Mouse (Mus musculus) fibroblast of lung, adult 2 months (primary cell): ENCODE data around the gene Pou2f3.

ENCODE experiments used
- DNase-seq: peaks from one replicate; pipeline ENCODE4 v3.0.0-alpha.2; 2011; ENCODE audit warnings: low read depth

Pou2f3 gene

DNA sequence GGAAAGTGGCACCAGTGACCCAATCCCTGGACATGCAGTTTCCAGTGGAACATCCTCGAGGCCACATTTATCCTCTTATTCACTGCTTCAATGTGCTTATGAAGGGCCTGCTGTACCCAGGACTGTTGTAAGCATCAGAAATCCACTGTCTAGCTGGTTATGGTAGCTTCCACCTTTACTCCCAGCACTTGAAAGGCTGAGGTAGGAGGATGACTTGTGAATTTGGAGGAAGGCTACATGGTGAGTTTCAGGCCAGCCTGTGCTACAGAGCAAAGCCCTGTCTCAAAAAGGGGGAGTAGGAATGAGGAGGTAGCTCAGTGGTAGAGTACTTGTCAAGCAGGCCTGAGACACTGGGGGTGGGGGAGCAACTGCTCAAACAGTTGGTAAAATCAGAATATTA, 102.1 kb downstream of the Pou2f3 start:
- no peak for DNase-seq

DNA sequence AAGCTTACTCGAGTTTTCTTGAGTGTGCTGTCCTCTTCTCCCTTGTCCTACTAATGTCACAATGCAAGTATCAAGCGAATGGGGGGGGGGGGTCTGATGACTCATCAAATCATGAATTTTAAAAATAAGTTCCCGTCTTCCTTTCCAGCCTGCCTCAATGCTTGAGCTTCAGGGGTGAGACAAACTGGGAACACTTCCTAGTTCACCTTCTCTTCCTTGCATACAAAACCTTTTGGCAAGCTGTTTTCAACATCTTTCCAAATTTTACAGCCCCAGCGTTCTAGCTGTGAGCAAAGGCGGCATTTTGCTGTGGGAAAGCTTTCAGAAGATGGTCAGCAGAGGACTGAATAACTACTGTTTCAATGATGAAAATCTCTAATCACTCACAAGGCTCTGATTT, 102.6 kb downstream of the Pou2f3 start:
- DNase-seq = no peak

DNA sequence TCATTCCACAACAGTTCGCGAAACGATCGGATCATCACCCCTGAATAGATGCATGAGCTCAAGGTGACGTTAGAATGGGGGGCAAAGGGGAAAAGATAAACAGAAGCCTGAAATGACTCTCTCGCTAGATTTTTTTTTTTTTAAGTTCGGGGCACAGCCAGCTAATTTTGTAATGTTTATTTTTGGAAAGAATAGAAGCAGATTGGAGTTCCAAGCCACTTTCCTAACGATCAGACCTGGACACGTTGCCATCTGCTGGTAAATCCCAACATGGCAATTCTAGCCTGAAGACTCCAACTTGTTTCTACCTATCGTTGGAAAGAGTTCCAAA, 103.0 kb downstream of the Pou2f3 start, which contains the start of gene Arhgef12:
Gene Arhgef12 (minus strand): TSS at position 53 of the 331 bp plus-strand sequence.
- DNase-seq = peak; percentile 80

DNA sequence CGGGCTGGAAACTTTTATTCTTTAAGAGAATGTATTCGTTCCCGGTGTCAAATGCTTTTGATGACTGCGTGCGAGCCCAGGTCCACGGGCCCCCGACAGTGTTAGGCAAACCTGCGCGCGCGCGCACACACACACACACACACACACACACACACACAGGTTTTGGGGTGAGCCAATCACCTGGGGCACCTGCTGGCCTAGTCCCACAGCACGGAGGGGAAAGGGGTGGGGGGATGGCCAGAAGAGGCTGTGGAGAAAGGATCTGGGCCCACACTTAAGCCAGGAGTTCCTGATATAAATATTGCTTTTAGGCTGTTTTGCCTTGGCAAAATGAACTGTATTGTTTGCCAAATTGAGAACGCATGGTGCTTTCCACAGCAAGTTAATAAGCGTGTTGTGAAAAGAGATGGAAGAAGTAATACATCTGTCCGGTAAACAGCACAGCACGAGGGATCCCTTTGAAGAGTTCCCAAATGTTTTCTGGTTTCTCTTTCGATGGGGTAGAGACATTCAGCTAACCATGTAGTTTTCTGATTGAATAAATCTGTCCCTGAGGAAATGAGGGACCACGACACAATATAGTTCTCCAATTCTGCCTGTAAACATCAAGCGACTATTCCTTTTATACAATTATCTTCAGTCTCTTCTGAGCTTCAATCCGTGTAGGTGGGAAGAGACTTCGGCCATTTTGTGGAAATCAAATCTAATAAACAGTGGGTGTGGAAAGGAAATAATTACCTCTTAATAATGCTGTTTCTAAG, 103.6 kb downstream of the Pou2f3 start:
- no peak for DNase-seq

DNA sequence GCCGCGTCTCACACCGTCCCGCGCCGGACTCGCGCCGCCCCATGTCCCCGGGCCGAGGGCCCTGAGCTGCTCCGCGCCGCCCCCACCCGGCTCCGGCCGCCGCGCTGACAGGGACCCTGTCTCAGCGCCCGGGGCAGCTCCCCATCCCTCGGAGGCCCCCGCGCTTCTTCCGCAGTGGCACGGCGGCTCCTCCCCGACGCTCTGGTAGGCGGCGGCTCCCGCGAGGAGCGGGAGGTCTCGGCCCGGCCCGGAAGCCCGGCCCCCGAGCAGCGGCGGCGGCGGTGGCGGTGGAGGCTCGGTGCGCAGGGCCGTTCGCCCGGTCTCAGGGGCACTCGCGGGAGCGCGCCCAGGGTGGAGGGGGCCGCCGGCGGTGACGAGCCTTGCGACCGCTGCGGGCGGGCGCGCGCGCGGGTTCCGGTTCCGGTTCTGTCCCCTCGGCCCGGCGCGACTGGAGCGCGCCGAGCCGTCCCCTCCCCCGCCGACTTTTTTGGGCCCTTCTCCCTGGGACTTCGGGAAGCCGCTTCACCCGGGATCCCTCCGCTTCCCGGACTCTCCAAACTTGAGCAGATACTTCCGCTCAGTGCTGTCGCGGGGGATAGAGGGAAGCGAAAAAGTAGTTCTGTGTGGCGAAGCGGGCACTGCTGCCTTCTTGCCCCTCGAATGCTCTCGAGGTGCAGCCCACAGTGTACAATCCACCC, 104.4 kb downstream of the Pou2f3 start:
- peak; percentile 79 for DNase-seq

DNA sequence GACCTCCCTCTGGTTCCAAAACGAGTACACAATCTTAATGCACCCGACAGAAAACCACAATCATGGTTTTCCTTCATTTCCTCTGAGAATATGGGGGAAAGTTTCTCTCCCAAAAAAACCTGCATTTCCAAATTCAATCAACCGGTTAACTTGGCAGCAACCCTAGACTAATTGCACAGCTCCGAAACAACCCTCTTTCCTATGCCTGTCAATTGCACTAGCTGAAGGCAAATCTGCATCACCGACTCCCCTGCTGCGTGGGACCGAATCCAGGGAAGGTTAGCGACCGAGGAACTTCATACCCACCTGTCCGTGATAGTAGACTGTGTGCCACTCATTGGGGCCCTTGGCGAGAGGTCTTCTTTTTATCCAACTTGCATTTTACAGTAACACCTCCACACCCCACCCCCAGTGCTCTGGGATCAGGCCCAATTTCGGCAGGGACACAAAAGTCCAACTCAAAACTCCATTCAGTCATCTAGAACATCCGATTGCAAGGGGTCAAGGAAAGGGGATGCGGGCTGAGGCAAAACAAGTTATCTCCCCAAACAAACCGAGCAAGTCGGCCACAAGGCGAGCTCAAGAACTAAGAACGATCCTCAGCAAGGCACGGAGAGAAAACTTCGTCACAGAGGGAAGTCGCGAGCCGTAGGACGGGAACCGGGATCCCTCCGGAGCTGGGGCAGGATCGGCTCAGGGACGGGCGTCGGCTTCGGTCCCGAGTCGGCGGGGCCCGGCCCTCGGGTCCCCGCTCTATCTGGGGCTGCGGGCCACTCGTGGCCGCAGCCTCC, 105.1 kb downstream of the Pou2f3 start:
- DNase-seq = no peak

DNA sequence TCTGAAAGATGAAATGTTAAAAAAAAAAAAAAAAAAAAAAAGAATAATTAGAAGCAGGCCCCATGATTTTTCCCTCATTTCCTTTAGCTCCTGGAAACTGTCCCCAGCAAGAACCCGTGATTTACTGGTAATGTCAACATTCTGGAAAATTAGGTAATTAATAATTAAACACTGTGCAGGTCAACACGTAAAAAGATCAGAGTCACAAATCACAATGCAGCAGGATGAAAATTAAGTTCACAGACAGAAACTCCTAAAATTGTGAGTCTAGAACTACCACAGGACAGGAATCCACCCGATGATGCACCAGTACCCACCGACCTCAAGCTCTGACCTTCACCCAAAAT, 105.7 kb downstream of the Pou2f3 start:
- DNase-seq = no peak

DNA sequence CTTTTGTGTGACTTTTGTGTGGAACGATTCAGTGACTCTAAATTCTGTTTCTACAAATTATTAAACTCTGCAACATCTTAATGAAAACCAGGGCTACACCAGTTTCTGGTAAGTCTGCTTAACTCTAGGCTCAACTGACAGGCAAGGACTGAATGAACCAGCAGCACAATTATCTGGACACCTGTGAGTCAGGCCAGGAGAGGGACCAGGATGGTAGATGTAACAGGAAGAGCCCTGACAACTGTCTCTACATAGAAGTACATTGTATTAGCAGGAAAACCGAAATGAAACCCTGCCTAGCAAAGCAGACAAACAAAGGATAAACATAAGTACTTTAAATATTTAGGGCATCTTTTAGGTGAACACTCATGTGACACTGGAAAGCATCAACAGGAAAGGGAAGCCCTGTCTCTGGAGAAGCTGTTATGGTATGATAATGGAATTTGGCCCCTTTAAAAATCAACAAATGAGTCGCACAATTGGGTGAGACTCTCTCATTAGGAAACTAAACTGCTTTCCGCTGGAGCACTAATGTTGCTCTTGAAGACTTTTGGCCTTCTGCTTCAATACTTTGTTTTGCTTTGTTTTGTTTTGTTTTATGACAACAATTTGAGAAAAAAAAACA, 106.4 kb downstream of the Pou2f3 start:
- no peak for DNase-seq

DNA sequence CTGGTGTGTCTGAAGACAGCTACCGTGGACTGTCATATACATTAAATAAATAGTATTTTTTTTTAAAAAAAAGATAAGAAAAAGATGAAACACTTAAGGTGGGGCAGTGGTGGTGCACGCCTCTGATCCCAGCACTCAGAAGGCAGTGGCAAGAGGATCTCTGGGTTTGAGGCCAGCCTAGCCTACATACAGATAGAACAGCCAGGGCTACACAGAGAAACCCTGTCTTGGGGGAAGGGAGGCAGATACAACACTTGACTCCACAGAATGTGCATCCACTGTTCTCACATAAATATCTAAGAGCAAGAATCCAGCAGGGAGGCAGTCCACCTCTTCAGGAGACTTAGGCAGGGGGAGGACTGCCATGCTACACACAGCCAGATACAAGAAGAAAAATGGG, 107.2 kb downstream of the Pou2f3 start:
- DNase-seq = no peak

DNA sequence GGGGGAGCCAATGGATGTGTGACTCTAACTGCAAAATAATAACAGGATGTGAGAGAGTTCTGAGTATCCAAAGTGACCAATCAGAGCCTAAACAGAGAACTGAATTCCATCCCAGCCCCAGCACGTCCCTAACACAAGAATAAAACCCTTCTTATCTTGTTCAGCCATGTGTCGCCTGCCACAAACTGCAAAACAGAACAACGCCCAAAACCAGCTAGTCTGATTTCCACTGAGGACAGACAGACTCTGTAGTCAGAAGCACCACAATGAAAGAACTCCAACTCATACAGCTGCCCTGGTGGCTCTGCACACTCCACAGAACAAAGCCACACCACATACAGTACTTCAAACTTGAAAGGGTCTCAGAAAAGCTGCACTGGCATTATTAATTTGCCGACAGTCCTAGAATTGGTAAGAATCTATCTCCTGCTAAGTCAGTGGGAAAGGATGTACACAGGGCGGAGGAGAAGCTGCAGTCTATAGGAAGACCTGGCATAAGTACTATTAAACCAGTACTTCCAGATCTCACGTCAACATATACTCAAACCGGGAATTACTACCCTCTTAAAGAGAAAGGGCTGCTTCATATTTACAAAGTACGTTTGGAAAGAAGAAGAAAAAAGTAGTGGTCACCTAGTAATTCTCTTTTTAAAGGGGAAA, 108.1 kb downstream of the Pou2f3 start:
- DNase-seq = no peak

DNA sequence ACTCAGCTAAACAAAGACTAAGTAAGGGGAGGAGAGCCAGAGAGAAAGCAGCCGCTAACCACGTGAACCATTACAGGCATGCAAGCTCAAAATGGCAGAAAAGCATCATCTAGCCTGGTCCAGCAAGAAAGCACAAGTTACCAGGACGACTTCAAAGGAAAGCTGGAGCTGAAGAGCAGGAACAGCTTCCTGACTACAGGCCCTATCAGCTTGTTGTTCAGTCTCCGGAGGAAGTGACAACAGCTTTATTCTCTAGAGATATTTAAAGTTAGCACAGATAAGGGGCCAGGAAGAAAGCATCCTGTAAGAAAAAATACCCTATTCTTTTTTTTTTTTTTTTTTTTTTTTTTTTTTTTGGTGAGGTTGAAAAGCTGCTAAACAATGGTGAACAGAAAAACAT, 111.2 kb downstream of the Pou2f3 start:
- DNase-seq = no peak

DNA sequence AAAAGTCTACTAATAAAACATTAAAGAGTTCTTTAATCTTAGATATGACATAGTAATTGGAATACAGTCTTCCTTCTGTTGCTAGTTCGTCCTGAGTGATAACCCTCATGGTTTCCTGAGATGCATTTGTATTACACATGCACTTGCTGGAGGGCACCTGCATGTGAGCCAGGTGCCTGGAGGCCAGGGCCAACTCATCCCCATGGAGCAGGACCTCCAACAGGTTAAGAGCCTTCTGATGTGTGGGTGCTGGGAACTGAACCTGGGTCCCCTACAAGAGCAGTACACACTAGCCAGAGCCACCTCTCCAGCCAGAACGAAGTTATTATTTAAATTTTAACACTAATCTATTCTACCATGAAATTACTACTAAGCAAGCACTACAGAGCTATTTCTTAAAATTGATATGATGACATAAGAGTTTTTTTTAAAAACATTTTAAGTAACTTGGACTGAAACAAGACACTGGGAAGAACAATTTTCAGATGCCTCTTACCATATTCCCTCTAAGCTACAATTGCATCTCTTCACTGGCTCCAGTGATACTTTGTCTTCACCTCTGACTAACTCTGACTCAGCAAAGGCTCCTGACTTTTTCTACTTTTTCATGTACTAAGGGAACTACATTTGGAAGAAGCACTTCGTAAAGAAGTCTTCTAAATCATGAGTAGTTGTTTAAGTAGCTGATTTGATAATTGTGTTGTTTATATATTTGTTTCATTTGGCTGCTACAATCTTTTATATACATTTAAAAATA, 112.2 kb downstream of the Pou2f3 start:
- no peak for DNase-seq

DNA sequence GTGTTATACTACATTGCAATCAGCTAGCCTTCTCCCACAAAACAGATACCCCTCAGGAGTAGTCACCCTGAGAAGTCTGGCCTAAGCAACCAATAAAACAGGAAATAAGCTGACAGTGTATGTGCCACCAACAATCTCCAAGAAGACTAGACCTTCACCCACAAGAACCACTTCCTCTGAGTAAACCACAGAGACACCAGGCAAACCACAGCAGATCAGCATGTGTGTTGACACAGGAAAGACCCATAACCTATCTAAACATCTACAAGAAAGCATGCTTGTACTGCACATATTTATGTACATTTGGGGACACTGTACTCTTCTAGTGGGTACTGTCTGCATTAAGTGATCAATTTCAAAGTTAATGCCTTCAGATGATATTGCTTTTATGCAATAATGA, 113.8 kb downstream of the Pou2f3 start:
- no peak for DNase-seq

DNA sequence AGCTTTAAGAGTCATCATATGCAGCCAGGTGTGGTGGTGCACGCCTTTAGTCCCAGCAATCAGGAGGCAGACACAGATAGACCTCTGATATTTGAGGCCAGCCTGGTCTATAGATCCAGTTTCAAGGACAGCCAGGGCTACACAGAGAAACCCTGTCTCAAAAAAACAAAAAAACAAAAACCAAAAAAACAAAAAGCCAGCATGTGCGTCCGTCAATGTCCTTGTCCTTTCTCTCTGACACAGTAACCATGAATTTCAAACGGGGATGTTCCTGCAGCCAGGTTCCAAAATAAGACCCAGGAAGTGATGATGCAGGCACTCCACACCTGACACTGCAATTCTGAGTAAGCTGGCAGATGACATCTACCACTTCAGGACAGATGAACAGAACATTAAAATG, 115.3 kb downstream of the Pou2f3 start:
- DNase-seq = no peak

DNA sequence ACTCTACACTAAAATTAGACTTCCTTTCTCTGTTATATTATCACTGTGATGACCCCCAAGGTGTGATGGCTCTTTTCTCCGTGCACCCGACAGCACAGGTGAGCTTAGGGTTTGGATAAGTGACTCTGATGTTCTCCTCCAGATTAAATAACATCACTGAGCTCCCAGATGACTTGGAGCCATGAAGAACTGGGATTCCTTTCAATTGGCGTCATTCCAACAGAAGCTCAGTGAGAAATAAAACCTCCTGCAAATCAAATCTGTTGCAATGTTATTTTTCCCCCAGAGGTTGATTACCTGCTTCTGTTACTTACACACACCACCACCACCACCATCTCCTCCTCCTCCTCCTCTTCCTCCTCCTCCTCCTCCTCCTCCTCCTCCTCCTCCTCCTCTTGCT, 116.4 kb downstream of the Pou2f3 start:
- no peak for DNase-seq

DNA sequence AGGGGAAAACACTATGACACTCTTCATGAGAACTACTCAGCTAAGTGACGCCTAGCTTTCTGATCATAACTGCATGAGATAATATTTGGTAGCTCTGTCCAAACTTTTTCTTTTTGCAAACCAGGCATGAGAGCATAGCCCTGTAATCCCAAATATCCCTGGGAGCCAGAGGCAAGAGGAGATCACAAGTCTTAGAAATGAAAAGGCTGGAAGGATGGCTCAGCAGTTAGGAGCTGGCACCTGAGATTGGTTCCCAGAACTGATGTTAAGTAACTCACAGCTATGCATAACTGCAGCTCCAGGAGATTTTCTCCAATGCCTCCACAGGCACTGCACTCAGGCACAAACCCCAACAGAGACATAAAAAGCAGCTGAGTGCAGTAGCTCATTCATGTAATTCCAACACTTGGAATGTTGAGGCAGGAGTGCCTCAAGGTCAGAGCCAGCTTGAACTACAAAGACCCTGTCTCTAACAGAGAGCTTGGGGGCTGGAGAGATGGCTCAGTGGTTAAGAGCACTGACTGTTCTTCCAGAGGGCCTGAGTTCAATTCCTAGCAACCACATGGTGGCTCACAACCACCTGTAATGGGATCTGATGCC, 124.4 kb downstream of the Pou2f3 start:
- no peak for DNase-seq

DNA sequence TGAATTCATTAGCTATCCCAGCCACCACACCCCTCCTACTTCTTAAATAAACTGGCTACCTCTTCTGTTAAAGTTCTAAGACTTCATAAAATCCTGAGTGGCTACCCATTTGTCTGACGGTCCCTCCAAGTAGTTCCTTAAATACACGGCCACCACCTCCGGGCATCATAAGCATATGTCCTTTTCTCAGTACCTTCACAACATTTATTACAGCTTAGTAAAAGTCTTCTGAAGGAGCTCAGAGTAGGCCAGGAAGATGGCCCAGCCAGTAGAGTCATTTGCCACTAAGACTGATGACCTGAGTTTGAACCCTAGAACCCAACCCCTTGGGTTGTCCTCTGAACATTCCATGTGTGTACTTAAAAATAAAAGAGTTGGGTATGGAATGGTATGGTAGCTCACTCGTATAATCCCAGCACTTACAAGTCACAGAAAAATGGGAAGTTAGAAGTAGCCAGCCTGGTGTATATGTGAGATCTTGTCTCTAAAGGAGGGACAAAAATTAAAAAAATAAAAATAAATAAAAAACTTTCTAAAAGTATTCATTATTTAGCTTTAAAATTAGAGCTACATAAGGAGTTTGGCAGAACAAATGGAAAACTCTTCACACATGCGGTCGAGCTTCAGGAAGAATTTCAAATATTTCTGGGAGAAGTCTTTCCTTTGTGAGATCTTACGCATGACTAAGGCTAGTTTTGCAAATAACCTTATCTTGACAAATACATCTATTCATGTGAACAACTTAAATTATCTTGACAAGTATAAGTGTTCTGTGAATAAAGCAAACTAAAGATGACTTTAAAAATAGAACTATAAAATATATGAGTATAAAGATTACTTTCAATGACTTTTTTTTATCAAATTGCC, 125.4 kb downstream of the Pou2f3 start:
- no peak for DNase-seq

DNA sequence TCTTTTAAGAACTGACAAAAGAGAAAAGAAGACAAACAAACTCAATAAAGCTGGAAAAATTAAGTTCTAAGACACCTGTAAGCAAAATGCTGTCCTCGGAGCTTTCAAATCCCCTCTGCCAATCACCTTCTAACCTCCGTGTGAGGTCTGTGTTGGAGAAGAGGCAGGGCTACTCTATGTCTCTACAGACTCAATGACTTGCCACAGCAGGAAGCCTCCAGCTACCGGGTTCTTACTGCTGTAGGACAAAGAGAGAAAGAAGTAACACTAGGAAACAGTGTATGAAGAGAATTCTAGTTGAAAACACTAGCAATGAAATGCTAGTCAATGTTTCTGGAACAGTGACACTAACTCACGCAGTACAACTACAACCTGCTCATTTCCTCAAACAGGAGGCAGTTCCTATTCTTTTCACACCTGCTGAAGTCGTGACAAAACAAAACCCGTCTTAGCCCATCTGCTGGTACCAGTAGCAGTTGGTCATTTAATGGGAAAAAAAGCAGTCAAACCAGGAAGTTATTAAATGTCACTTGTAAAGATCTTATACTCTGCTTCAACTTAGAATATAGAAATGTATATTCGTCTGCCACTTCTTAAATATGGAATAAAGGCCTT, 126.6 kb downstream of the Pou2f3 start:
- no peak for DNase-seq

DNA sequence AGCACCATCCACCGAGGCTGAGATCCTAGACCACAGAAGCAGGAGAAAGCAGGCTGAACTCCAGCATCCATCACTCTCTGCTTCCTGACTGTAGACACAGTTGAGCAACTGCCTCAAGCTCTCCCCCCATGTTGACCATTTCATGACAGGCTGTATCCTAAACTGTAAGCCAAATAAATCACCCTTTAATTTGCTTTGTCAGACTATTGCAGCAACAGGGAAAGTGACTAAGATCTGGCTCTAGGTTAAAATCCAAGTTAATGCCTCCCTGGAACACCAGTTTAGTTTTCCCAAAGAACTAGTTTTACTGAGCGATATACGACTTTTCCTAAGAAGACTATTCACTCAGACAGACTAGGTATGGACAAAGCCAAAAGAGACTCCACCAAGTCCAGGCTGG, 131.5 kb downstream of the Pou2f3 start:
- DNase-seq = peak; percentile 47

DNA sequence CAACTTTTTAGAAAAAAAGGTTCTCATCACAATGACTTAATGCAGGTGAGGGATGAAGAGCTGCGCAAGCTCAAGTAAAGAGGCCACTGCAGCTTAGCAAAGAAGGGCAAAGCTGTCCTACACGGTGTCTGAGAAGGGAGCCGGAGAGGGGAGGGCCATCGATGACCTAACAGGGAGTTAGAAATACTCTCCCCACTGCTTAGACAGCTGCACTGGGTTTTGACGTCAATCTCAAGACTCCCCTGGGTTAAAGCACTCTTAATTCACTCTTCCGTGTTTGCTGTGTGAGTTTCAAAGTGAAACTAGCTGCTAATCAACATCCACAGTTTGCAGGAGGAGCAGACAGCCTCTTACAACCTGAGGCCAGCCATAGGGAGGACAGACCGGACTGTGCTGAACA, 134.0 kb downstream of the Pou2f3 start:
- no peak for DNase-seq
